Mouse (Mus musculus) large intestine, adult 2 months (tissue): ENCODE results near the gene Eif3c. TPM values are rescaled to one million over a fixed set of nuclear protein-coding genes. Genes with fewer than 3 reads are reported as not detected.

Experiments used
- DNase-seq: peaks from one replicate; pipeline ENCODE4 v3.0.0-alpha.2; 2012; ENCODE audit warnings: low read depth, low spot score
- WGBS: fragments of 180-500 bp; shearing (Covaris S2); methylation state at CpG from one replicate; pipeline ENCODE4 v1.1.7; 2018; 5-methylcytosine and 5-hydroxymethylcytosine counted together
- polyA plus RNA-seq: library from polyadenylated mRNA; depleted of rRNA; stranded (reverse); fragments of >200 nt; gene quantifications from 2 replicates; pipeline ENCODE4 v1.2.3, GENCODE M21; 2012

Gene Eif3c
- polyA plus RNA-seq, 1 experiment, result 89.5 TPM

DNA sequence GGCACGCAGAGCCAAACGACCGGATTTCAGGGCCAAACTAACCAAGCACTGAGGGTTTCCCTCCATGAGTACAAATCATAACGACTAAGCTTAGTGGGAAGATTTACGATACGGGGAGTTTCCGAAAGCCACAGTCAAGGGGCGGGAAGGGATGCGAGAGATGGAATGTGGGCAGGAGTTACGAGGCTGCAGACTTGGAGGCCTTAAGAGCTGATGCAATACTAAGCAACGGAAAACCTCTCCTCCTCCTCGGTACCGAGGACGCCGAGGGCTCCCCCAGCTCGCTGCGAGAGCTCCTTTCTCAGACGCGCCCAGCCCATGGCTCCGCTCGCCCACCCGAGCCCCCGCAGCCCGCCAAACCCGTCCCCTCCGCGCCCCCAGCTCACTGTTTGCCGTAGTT, 518 bp downstream of the Eif3c start:
- no peak for DNase-seq
- under 1% methylated on average over 28 of the region's 28 CpGs for WGBS

DNA sequence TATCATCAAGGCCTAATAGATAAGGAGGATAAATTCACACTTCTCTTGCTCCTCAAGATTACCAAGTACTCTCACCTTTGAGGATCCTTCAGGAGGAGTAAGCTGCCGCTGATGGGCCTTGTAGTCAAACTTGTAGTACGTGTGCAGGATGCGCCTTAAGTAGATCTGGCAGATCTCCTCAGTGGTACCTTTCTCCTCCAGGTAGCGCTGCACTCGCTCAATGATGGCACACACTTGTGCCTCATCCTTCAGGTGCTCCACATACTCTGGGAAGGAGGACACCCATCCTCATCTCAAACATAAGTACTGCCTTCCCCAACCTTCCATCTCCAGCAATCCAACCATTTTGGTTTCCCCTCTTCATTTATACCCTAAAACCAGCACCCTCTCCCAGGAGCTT, 9.6 kb downstream of the Eif3c start:
- WGBS, result 95% methylated on average over 5 of the region's 5 CpGs
- DNase-seq, result no peak

DNA sequence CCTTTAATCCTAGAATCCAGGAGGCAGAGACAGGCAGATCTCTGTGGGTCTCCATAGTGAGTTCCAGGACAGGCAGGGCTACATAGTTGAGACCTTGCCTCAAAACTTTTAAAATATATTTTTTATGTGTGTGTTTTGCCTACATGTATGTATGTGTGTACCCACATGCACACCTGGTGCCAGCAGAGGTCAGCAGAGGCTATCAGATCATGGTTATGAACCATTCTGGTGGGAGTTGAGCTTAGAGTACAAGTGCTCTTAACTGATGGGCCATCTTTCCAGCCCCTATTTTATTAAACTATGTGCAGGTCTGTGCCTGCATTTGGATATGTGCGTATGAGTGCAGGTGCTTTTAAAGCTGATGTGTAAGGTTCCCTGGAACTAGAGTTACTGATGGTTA, 11.4 kb downstream of the Eif3c start:
- no peak for DNase-seq
- WGBS, result 93% methylated on average over 1 of the region's 1 CpGs

DNA sequence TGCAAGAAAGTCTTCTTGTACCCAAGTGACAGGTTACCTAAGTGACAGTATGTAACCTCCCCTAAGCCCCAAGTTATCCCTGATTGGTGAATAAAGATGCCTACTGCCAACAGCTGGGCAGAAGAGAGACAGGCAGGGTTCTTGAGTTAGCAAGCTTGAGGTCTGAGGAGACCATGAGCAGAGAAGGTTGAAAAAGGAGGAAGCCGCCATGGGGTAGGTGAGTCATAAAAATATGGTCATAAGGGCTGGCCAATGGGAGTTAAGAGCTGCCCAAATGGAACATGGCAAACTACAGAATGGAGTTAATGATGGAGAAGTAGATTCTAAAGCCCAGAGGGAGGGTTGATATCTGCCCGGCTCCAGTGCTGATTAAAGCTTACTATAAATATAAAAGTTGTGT, 20.6 kb downstream of the Eif3c start:
- DNase-seq, result no peak
- 49% methylated on average over 2 of the region's 2 CpGs for WGBS

DNA sequence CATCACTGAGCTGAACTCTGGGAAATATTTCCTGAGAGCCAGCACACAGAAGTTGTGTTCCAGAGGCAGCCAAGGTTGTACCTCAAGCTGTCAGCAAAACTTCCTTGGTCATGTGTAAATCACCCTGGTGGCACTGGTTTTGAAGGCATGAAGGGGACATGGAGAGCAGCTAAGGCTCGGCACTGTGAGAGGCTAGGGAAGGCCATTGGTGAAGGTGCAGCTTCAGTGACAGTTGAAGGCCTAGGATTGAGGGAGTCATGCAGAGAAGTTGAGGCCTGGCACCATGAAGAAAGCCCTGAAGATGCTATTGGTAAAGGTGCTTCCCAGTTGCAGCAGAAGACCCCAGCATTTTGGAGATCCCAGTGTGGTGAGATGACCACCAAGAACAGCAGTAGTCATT, 24.6 kb downstream of the Eif3c start:
- WGBS, result 86% methylated on average over 1 of the region's 1 CpGs
- DNase-seq, result no peak

DNA sequence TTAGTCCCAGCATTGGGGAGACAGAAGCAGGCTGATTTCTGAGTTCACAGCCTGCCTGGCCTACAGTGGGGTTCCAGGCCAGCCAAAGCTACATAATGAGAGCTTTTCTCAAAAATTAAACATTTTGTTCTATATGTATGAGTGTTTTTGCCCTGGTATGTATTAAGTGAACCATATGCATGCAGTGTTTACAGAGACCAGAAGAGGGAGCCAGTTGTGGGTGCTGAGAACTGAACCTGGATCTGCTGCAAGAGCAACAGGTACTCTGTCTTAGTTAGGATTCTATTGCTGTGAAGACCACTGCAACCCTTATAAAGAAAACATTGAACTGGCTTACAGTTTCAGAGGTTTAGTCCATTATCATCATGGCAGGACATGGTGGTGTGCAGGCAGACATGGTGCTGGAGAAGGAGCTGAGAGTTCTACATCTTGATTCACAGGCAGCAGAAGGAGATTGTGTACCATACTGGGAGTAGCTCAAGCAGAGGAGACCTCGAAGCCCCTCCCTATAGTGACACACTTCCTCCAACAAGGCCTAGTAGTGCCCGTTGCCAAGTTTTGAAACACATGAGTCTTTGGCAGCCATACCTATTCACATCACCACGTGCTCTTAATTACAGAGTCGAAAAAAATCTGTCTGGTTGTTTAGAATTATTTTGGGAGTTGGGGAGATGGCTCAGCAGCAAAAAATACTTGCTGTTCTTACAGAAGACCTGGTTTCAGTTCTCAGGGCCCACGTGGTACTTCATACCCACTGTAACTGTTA, 28.2 kb downstream of the Eif3c start:
- DNase-seq, result no peak
- WGBS, result 66% methylated on average over 5 of the region's 5 CpGs

DNA sequence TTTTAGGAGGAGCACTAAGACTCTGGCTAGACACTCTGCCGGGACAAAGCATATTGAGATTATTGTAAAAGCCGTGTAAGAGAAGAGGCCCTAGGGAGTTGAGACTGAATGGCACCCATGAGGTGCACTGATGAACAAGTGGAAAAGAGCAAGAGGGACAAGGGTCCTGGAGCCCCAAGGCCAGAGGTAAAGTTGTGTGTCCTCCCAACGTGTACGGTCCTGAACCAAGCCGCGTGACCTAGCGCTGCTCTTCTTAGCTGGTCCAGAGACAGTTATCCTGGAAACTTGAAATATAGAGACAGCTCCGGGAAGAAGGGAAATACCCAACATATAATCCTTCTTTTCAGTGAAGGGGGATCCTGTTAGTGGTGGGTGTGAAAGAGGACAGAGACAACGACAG, 29.7 kb downstream of the Eif3c start:
- 65% methylated on average over 9 of the region's 9 CpGs for WGBS
- DNase-seq, result no peak

DNA sequence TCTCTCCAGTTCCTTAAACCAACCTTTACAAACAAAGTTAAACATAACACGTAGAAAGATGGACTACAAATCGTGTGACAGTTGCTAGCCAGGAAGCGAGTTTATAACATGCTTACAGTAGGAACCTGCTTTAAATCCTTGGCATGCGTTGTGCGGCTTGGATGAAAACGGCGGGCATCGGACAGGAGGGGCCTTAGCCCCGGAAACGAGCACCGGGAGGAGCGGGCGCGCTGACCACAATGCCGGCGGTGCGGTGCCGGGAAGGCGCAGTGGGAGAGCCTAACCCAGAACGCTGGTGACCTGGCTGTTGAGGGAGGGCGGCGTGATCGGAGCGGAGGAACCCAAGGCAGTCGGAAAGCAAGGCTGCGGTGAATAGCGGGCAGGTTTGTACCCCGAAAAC, 30.4 kb downstream of the Eif3c start:
- no peak for DNase-seq

DNA sequence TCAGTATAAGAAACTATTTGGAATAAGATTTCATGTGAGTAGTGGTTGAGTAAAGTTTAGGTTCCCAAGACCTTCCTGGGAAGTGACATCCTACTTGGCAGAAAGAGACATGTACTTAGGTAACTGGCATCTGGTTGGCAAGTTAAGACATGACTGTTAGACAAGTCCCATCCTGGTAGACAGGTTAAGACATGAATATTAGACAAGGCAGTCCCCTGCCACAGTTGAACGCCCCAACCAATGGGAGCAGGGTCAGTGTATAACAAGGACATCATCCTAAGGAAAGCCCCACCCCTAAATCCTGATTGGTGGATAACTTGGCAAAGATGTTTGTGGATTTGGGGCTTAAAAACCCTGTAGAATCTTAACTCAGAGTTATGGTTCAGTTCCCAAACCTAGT, 32.8 kb downstream of the Eif3c start:
- 81% methylated on average over 1 of the region's 1 CpGs for WGBS

More for the DNA sequence above, 30.4 kb downstream of the Eif3c start:
- 1% methylated on average over 28 of the region's 28 CpGs for WGBS

DNA sequence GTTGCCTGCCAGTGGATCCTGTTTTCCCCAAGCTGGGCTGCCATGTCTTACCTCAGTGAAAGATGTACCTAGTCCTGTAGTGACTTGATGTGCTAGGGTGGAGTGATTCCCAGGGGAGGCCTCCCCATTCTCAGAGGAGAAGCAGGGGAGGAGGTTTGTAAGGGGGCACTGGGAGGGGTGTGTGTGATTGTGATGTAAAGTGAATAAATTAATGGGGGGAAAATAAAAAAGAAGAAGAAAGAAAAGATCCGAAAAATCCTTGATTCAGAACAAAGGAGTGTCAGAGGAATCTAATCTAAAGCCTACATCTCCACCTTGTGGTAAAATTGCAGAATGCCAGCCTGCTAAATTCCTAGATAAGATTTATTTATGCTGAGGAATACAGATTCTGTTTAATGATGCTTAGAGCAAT, 38.0 kb downstream of the Eif3c start:
- no peak for DNase-seq
- 0% methylated on average over 1 of the region's 1 CpGs for WGBS

More for the DNA sequence above, 32.8 kb downstream of the Eif3c start:
- no peak for DNase-seq

DNA sequence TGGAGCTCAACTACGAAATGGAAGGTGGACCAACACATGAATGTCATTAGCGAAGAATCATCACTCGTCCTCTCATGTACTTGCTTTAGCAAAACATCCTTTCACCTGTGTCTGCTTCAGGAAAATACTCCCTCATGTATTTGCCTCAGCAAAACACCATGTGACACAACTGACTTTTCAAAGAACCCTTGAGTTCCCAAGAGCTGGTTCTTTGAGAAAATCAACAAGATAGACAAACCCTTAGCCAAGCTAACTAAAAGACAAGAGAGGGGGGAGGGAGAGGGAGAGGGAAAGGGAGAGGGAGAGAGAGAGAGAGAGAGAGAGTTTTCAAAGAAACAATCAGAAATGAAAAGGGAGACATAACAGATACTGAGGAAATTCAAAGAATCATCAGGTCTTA, 42.9 kb downstream of the Eif3c start:
- no peak for DNase-seq
- WGBS, result 79% methylated on average over 3 of the region's 3 CpGs

DNA sequence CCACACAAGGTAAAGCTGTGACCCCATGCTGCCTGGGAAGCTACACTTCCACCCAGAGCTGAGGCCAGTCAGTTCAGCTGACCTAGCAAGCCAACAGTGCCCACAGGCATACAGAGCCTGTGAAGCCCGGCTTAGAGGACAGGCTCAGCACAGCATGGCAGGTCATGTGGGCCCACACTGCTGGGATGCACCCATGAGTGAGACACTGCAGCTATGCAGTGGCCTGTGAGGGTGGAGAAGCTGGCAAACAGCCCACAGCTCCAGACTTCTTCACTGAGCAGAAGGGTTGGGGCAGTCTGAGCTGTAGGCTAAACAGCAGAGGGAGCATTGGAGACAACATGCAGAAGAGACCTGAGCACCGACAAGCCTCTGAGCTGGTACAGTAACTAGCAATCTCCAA, 46.7 kb downstream of the Eif3c start:
- WGBS, result 60% methylated on average over 2 of the region's 2 CpGs
- DNase-seq, result no peak

DNA sequence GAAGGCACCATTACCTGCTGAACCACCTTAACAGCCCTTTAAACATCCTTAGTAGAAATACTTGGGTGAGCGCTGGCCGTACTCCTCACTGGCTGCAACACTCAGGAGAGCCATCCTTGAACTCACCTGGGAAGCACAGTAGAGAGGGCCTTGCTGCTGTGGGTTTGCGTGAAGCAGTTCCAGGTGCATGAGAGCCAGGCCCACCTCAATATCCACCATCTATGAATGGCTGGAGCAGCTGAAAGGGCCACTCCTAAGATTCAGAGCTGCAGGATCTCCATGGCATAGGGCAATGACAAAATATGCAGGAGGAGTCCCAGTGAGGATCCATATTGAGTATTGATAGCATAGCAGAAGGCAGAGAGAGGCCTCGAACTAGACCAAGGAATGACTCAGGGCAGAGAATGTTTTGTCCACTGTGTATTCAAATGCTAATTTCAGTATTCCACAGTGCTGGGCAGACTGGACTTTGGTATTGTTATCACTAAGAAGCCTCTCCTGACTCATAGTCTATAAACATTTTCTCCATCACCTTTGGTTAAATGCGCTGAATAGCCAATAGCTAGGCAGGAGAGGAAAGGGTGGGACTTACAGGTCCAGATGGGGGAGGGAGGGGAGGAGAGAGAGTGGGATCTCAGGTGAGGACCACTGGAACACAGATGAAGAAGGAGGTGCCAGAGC, 47.8 kb downstream of the Eif3c start:
- 77% methylated on average over 5 of the region's 5 CpGs for WGBS
- no peak for DNase-seq

DNA sequence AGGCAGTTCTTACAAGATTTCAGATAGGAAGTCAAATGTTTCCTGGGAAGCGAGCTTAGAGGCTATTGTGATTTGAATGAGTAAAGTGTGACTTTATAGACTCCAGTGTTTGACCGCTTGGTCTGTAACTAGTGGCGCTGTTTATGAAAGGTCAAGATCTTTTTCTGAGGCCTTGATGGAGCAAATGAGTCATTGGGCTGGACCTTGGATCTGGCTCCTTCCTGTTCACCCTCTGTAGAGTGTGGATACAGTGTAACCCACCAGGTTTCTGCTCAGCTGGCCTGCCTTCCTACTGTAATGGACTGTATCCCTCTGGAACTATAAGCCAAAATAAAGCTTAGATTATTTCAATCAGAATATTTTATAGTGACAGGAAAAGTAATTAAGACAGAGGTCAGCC, 54.9 kb downstream of the Eif3c start:
- 58% methylated on average over 3 of the region's 3 CpGs for WGBS
- DNase-seq, result no peak

DNA sequence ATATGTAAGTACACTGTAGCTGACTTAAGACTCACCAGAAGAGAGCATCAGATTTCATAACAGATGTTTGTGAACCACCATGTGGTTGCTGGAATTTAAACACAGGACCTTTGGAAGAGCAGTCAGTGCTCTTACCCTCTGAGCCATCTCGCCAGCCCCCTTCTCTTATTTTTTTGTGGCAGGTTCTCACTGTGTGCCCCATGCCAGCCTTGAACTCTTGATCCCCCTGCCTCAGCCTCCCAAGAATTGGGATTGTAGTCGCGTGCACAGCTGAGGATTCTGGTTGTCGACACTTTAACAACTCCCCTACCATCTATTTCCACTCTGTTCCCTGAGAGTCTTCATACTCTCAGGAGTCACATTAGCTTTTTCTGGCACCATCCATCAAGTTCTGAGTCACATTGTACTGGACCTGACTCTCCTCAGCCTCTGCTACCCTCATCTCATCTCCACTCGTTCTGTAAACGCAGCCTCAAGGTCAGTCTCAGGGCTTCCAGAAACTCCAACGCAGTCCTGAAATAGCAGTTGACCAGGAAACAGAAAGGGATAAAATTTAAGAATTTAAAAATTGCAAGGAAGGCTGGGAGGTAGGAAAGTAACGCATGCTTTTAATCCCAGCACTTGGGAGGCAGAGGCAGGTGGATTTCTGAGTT, 59.0 kb downstream of the Eif3c start:
- DNase-seq, result no peak
- 71% methylated on average over 8 of the region's 8 CpGs for WGBS

DNA sequence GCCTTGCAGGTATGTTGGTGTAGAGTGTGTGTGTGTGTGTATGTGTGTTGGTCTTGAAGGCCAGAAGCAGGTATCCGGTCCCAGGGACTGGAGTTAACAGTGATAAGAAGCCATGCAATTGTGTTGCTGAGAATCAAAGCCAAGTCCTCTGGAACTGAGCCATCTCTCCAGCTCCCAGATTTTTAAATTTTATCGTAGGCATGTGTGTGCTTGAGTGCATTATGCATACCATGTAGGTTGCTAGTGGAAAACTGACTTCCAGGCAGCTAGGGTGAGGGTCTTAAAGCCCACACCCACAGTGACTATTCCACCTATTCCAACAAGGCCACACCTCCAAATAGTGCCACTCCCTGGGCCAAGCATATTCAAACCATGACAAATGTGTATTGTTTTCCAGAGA, 61.3 kb downstream of the Eif3c start:
- 35% methylated on average over 2 of the region's 2 CpGs for WGBS
- no peak for DNase-seq

DNA sequence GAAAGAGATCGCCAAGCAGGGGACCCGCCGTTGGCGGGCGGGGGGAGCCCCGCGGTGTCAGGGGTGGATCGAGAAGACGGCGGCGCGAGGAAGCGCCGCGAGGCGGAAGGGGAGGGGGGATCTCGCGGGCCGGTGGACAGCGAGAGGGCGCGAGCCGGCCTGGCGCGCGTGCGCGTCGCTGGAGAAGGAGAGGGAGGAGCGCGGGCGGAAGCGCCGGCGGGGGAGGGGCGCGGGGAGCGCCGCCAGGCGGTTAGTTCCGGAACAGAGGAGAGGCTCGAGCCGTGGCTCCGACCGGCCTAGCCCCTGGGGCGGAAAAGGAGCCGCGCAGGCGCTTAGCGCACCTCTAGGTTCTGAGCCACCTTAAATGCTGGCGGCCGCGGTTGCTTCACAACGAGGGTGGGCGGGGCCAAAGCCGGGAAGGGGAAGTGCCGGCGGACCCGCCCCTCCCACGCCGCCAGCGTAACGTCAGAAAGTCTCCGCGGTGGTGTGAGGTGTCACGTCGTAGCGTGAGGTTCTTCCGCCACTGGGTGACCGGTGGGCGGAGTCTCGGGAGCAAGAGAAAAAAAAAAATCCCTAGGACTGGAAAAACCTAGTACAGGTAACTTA, 62.8 kb downstream of the Eif3c start, which contains the start of gene Atxn2l:
Gene Atxn2l (minus strand): TSS at position 165 of the 606 bp plus-strand sequence.
- DNase-seq, result peak; percentile 94
- WGBS, result under 1% methylated on average over 67 of the region's 72 CpGs

DNA sequence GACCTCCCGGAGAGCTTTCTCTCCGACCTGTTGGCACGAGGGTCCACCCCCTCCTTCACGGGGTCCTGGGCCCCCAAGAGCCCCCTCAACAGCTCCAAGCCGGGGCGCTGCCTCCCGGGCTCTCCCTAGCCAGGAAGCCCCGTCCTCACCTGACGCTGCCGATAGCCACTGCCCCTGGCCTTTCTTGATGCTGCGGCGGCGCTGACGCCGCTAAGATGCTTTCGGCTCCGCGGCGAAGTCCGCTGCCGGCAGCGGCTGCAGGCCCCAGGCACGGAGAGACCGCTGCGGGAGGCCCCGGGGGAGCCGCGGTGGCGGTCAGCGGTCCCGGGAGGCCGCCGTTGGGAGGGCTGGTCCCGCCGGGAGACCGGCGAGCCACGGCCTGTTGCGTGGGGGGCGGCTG, 63.5 kb downstream of the Eif3c start:
- no peak for DNase-seq
- under 1% methylated on average over 40 of the region's 40 CpGs for WGBS

DNA sequence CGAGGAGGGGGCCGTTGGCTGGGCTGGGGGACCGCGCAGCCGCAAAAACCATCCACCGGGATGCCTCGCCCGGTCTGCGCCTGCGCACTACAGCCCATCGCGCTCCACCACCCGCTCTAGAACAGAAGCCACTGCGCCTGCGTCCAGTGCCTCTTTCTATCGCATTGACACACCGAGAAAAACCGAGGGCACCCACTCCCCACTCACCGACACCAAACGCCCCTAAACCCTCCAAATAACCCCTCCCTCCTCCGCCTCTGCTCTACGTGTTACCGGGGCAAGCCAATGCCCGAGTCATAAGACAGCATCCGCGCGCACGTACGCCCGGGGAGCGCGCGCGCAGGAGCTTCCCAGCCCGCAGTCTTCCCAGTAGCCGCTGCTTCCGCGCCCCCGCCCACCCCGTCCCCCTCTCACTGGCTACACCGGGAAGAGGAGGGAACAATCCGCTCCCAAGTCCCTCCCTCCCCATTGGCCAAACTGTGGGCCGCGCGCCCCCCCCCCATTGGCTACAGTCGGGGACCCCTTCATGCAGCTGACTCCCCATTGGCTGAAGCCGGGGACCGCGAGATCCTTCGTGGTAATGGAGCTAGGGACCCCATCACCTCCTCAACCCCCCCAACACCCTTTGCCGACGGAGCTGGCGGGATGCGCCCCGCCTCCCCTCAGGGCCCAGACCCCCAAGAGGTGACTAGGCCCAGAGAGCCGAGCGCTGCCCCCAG, 64.0 kb downstream of the Eif3c start:
- DNase-seq, result no peak
- WGBS, result under 1% methylated on average over 56 of the region's 57 CpGs

DNA sequence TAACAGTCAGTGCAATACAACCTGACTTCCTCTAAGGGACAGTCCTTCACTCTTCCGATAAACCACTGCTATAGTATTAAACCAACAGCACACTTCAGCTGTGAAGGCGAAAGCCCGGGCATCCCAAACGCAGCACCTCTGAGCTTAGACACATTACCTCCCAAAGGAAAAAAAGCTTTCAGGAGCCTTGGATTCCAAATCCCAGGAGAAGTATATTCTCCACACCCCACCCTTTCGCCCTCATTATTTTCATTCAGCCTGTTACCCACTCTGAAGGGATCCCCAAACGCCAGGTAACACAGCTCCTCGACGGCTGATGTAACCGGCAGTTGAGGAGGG, 64.6 kb downstream of the Eif3c start:
- WGBS, result 1% methylated on average over 9 of the region's 9 CpGs
- DNase-seq, result no peak
